In genomic region chr1:193090894-193091293, GRCm38 (mm10) we compare ENCODE assay signal across 15 mouse cellular contexts. TPM values are rescaled to one million over a fixed set of nuclear protein-coding genes. Genes with fewer than 3 reads are reported as not detected.
DNase-seq lines count a peak whose midpoint lies in the region; ATAC-seq lines count a peak whose summit lies in the region.
"Had no signal": no experiment of that assay in that cellular context is flagged by ENCODE, and none has a peak within 500 bp of the region (broad histone marks: within the 10 kb centered on the region; RNA-seq: fewer than 3 reads in every experiment).

No protein-coding gene starts in this region.

- no peaks in the 10 kb centered on the region for H3K27me3 ChIP-seq in midbrain, embryonic 11.5 days (ENCODE audit: control insufficient read depth, insufficient read depth, low read length)
- H3K27me3 ChIP-seq in midbrain, embryonic 10.5 days (ENCODE audit: low read depth, poor library complexity, severe bottlenecking) = no peaks in the 10 kb centered on the region
- H3K27me3 ChIP-seq in hindbrain, embryonic 14.5 days (ENCODE audit: control insufficient read depth, insufficient read depth, low read length) = no peaks in the 10 kb centered on the region
- no peaks in the 10 kb centered on the region for H3K27me3 ChIP-seq in midbrain, embryonic 15.5 days (replicated peaks)
- H3K27me3 ChIP-seq: neural tube, embryonic 12.5 days had no signal

- no peak overlapping the region for H3K4me3 ChIP-seq in midbrain, embryonic 11.5 days (ENCODE audit: low read depth, low read length)
- H3K4me3 ChIP-seq in midbrain, embryonic 10.5 days = no peak overlapping the region
- H3K4me3 ChIP-seq in hindbrain, embryonic 14.5 days (replicated peaks; ENCODE audit: low read length) = no peak overlapping the region
- no peak overlapping the region for H3K4me3 ChIP-seq in midbrain, embryonic 15.5 days
- H3K4me3 ChIP-seq: embryonic facial prominence, embryonic 10.5 days; neural tube, embryonic 12.5 days had no signal

- no peak overlapping the region for H3K27ac ChIP-seq in midbrain, embryonic 11.5 days (ENCODE audit: low read depth, low read length)
- H3K27ac ChIP-seq in midbrain, embryonic 10.5 days (replicated peaks) = no peak overlapping the region
- peak overlapping the region; percentile 67 for H3K27ac ChIP-seq in hindbrain, embryonic 14.5 days
- H3K27ac ChIP-seq in midbrain, embryonic 15.5 days = peak overlapping the region; percentile 39
- H3K27ac ChIP-seq: embryonic facial prominence, embryonic 10.5 days; neural tube, embryonic 12.5 days had no signal

- WGBS in midbrain, embryonic 11.5 days = 90% methylated on average over 11 of the region's 11 CpGs
- WGBS in midbrain, embryonic 10.5 days = 88% methylated on average over 11 of the region's 11 CpGs
- 85% methylated on average over 11 of the region's 11 CpGs for WGBS in hindbrain, embryonic 14.5 days
- 81% methylated on average over 11 of the region's 11 CpGs for WGBS in midbrain, embryonic 15.5 days

- DNase-seq in frontal cortex, adult 2 months (ENCODE audit: extremely low spot score in 1 of 2, low spot score in 1 of 2) = no peak
- peak; percentile 45 for DNase-seq in midbrain, embryonic 11.5 days (ENCODE audit: low spot score, missing footprints)
- DNase-seq in midbrain, embryonic 10.5 days (ENCODE audit: low spot score) = no peak
- no peak for DNase-seq in hindbrain, embryonic 14.5 days (ENCODE audit: low spot score)
- DNase-seq in c-Kit-positive CD71-positive TER-119-positive erythroid progenitor cells, embryonic 14.5 days (ENCODE audit: low spot score) = no peak
- no peak for DNase-seq in urinary bladder, postnatal 4 days (ENCODE audit: low spot score in 2 of 2)
- DNase-seq: kidney, adult 11 months; liver; thymus, postnatal 36 days had no signal

- peak; percentile 16; the same call in 1 of the 2 replicates for ATAC-seq in frontal cortex, adult (ENCODE audit: low TSS enrichment)
- no peak for ATAC-seq in midbrain, embryonic 11.5 days (ENCODE audit: low FRiP score)
- ATAC-seq in hindbrain, embryonic 14.5 days (ENCODE audit: low FRiP score) = no peak
- no peak for ATAC-seq in midbrain, embryonic 15.5 days (replicated peaks)
- ATAC-seq: lung, postnatal 0 days had no signal

- H3K36me3 ChIP-seq in midbrain, embryonic 11.5 days (ENCODE audit: control insufficient read depth, insufficient read depth, low read length) = no peaks in the 10 kb centered on the region
- H3K36me3 ChIP-seq in midbrain, embryonic 10.5 days = no peaks in the 10 kb centered on the region
- H3K36me3 ChIP-seq in hindbrain, embryonic 14.5 days (replicated peaks; ENCODE audit: control insufficient read depth, insufficient read depth) = no peaks in the 10 kb centered on the region
- H3K36me3 ChIP-seq in midbrain, embryonic 15.5 days (replicated peaks) = no peaks in the 10 kb centered on the region
- H3K36me3 ChIP-seq: embryonic facial prominence, embryonic 10.5 days; neural tube, embryonic 12.5 days had no signal

- H3K4me2 ChIP-seq in midbrain, embryonic 11.5 days = no peak overlapping the region
- H3K4me2 ChIP-seq in hindbrain, embryonic 14.5 days (replicated peaks) = no peak overlapping the region
- no peak overlapping the region for H3K4me2 ChIP-seq in midbrain, embryonic 15.5 days
- H3K4me2 ChIP-seq: neural tube, embryonic 12.5 days had no signal

- no peaks in the 10 kb centered on the region for H3K9me3 ChIP-seq in midbrain, embryonic 11.5 days (ENCODE audit: control insufficient read depth, low read length)
- no peaks in the 10 kb centered on the region for H3K9me3 ChIP-seq in midbrain, embryonic 10.5 days (replicated peaks)
- H3K9me3 ChIP-seq in hindbrain, embryonic 14.5 days (ENCODE audit: control insufficient read depth, low read length) = no peaks in the 10 kb centered on the region
- H3K9me3 ChIP-seq in midbrain, embryonic 15.5 days = no peaks in the 10 kb centered on the region
- H3K9me3 ChIP-seq: embryonic facial prominence, embryonic 10.5 days; neural tube, embryonic 12.5 days had no signal

- H3K9ac ChIP-seq in midbrain, embryonic 11.5 days (ENCODE audit: low read length) = no peak overlapping the region
- H3K9ac ChIP-seq in hindbrain, embryonic 14.5 days = no peak overlapping the region
- H3K9ac ChIP-seq in midbrain, embryonic 15.5 days = no peak overlapping the region
- H3K9ac ChIP-seq: neural tube, embryonic 12.5 days had no signal

- no peaks in the 10 kb centered on the region for H3K4me1 ChIP-seq in midbrain, embryonic 11.5 days (ENCODE audit: control insufficient read depth, insufficient read depth, low read length)
- no peaks in the 10 kb centered on the region for H3K4me1 ChIP-seq in midbrain, embryonic 10.5 days
- peaks cover 14% of the 10 kb centered on the region; the same call in 1 of the 2 replicates for H3K4me1 ChIP-seq in hindbrain, embryonic 14.5 days (replicated peaks; ENCODE audit: control insufficient read depth, insufficient read depth, low read length)
- H3K4me1 ChIP-seq in midbrain, embryonic 15.5 days = peaks cover 16% of the 10 kb centered on the region
- H3K4me1 ChIP-seq: neural tube, embryonic 12.5 days had no signal

RNA-seq across cellular contexts. Expression of gene Diexf, which starts 39.2 kb away (rescaled TPM):
- polyA plus RNA-seq in frontal cortex, adult 2 months (2012; rRNA removed) = 17.9 and 18.5 TPM in 2 replicates
- polyA plus RNA-seq in midbrain, embryonic 11.5 days (2014; fragmentation: Nextera tagmentation; extraction: Ambion mirVana) = 8.5 and 10.7 TPM in 2 replicates
- 8.4 and 8.8 TPM in 2 replicates for polyA plus RNA-seq in midbrain, embryonic 10.5 days (2016; fragmentation: Nextera tagmentation; extraction: Ambion mirVana)
- polyA plus RNA-seq in hindbrain, embryonic 14.5 days (2014; fragmentation: Nextera tagmentation; extraction: Ambion mirVana) = 8.0 and 8.4 TPM in 2 replicates
- 9.0 and 9.8 TPM in 2 replicates for polyA plus RNA-seq in midbrain, embryonic 15.5 days (2015; fragmentation: Nextera tagmentation; extraction: Ambion mirVana)

RNA-seq across cellular contexts. Expression of gene Syt14, which starts 55.3 kb away (rescaled TPM):
- 6.3 and 6.5 TPM in 2 replicates for polyA plus RNA-seq in frontal cortex, adult 2 months (2012; rRNA removed)
- polyA plus RNA-seq in midbrain, embryonic 11.5 days (2014; fragmentation: Nextera tagmentation; extraction: Ambion mirVana) = 6.3 and 6.4 TPM in 2 replicates
- polyA plus RNA-seq in midbrain, embryonic 10.5 days (2016; fragmentation: Nextera tagmentation; extraction: Ambion mirVana) = 3.7 and 4.1 TPM in 2 replicates
- 9.1 and 10.5 TPM in 2 replicates for polyA plus RNA-seq in hindbrain, embryonic 14.5 days (2014; fragmentation: Nextera tagmentation; extraction: Ambion mirVana)
- polyA plus RNA-seq in midbrain, embryonic 15.5 days (2015; fragmentation: Nextera tagmentation; extraction: Ambion mirVana) = 7.8 and 9.1 TPM in 2 replicates
- polyA plus RNA-seq: C2C12 had no signal

Comparison
In these comparisons a context has a peak if more than half of its experiments do, and no peak if none do; other contexts are left out.
1. H3K27ac ChIP-seq: peak in hindbrain, embryonic 14.5 days (single experiment) and midbrain, embryonic 15.5 days (single experiment); none in midbrain, embryonic 11.5 days (single experiment) and midbrain, embryonic 10.5 days (single experiment).